Mouse (Mus musculus): ENCODE results near the gene Elf2.
"Not testable (repeated sequence)": the region's sequence is repeated elsewhere in the genome, so short reads cannot be mapped to it uniquely, and the experiment has no call there.

Gene Elf2

GRCm38 (mm10) chr3:51359558-51360307, 19.3 kb upstream of the Elf2 start:
- no peak for DNase-seq (ENCODE audit: low read depth, low spot score)

DNA sequence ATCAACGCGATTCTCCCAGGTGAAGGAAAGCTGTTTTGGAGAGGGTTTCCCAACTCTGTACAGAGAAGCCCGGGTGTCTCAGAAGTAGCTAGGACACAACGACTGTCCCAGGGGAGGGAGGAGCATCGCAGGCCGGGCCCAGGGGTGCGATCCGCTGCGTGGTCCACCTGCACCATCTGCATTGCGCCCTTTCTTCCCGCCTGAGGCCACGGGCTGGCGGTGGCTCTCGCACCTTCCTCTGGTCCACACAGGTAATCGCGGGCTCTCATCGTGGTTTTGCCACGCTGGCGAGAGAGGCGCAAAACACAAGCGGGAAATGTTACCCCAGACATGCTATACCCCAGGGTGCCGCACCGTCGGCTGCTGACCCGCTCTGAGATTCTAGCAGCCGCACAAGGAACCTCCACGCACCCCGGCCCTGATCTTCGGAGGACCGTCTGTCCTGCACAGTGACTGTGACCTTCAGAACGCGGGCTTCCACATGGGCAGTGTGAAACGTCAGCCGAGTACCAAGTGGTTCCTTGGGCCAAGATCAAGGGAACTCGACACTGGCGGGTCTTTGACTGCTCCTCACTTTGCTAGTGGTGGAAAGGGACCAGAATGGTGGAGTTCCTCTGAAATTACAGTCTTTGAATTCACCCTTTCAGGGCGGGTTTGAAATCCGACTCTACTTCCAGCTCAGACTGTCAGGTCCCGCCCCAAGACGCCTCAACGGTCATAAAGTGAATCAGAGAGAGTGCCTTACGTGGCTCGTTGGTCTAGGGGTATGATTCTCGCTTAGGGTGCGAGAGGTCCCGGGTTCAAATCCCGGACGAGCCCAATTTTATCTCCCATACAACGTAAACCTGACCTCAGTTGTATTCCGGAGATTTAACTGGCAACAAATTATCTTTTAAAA, 18.4 kb upstream of the Elf2 start:
- DNase-seq (ENCODE audit: low read depth, low spot score): no peak

DNA sequence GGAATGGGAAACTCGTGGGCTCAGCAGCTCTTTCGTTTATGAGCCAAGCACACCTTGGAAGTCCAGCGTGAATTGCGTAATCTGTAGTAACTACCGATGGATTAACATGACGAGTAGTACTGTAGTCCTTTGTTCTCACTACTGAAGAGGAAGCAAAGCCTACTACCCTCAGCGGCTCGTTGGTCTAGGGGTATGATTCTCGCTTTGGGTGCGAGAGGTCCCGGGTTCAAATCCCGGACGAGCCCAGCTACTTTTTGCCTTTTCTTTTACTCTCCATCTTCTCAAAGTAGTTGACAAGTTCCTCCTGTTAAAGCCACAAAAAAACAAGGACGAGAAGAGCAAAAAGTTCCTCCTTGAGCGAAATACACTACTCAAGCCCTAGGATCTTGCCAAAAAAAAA, 17.7 kb upstream of the Elf2 start:
- no peak for DNase-seq (ENCODE audit: low read depth, low spot score)

DNA sequence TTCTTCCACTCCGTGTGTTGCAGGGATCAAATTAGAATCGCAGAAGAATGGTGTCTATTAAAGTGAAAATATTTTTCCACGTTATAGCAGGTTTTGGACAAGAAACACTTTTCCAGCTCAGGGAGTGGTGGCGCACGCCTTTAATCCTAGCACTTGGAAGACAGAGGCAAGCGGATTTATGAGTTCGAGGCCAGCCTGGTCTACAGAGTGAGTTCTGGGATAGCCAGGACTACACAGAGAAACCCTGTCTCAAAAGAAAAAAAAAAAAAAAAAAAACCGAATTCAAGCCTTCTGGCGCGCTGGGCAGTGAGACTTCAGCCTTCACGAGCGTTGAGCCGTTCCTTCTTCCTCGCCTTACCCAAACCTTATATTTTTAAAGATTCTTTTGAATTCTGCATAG, 17.2 kb upstream of the Elf2 start:
- no peak for DNase-seq (ENCODE audit: low read depth, low spot score)

- DNase-seq (ENCODE audit: low read depth, low spot score): no peak
These were observed 16.6 kb upstream of the Elf2 start for GRCm38 (mm10) chr3:51357078-51357477.

DNA sequence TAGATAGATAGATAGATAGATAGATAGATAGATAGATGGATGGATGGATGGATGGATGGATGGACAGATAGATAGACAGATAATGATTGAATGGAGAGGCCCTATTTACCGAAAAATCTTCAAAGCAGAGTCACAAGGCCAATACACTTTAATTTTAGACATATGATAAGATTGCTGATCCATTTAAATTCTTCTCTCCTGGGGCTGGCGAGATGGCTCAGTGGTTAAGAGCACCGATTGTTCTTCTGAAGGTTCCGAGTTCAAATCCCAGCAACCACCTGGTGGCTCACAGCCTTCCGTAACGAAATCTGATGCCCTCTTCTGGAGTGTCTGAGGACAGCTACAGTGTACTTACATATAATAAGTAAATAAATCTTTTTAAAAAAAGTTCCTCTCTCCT, 14.5 kb upstream of the Elf2 start:
- not testable (repeated sequence) for DNase-seq (ENCODE audit: low read depth, low spot score)

DNA sequence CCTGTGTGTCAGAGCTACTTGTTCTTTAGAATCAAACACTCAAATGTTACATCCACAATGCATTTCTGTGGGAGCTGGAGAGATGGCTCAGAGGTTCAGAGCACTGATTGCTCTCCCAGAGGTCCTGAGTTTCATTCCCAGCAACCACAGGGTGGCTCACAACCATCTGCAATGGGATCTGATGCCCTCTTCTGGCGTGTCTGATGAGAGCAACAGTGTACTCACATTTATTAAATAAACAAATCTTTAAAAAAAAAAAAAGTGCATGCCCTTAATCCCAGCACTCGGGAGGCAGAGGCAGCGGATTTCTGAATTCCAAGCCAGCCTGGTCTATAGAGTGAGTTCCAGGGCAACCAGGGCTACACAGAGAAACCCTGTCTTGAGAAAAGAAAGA, 13.6 kb upstream of the Elf2 start:
- DNase-seq (ENCODE audit: low read depth, low spot score): no peak

GRCm38 (mm10) chr3:51353325-51354033, 13.0 kb upstream of the Elf2 start:
- no peak for DNase-seq (ENCODE audit: low read depth, low spot score)

- no peak for DNase-seq (ENCODE audit: low read depth, low spot score)
These were observed 10.3 kb upstream of the Elf2 start for GRCm38 (mm10) chr3:51350806-51351205.

DNA sequence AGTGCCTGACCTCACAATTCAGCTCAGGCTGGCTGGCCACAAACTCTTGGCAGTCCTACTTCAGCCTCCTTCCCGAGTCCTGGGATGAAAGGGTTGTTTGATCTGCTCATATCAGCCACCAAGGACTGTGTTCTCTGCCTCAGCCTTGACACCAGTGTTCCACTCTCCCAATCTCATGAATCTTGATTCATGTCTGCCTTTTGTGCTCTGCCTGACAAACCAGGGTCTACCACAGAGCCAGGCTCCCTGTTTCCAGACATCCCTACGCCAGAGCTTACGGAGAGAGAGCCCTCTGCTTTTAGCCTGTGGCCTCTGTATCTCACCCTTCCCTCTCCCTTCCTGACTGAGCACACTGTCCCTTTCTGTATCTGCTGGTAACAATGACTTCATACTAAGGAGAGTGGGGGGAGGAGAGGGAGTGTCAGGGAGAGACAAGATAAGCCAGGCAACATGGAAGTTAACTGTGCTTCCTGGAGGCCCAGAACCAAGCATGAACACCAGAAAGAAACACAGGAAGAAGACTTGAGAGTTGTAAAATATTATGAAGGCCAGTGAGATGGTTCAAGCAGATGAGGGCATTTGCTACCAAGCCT, 8.3 kb upstream of the Elf2 start:
- DNase-seq (ENCODE audit: low read depth, low spot score): no peak

DNA sequence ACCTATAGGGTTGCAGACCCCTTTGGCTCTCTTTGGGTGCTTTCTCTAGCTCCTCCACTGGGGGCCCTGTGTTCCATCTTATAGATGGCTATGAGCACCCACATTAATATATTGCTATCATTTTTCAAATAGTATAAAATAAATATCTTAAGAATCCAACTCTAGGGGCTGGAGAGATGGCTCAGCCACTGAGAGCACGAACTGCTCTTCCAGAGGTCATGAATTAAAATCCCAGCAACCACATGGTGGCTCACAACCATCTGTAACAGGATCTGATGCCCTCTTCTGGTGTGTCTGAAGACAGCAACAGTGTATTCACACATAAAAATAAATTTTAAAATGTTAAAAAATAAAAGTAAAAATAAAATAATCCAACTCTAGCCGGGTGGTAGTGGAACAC, 4.6 kb upstream of the Elf2 start:
- not testable (repeated sequence) for DNase-seq (ENCODE audit: low read depth, low spot score)

DNA sequence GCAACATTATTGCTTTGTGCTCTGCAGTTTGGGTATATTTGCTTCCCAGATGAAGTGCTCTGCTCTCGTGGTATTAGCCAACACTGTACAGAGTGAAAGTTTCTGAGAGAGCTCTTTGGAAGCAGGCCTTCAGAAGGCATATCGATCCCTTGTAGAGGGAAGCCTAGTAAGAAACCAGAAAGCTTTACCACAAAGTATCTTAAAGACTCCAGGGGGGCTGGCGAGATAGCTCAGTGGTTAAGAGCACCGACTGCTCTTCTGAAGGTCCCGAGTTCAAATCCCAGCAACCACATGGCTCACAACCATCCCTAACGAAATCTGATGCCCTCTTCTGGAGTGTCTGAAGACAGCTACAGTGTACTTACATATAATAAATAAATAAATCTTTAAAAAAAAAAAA, 3.7 kb upstream of the Elf2 start:
- not testable (repeated sequence) for DNase-seq (ENCODE audit: low read depth, low spot score)

DNA sequence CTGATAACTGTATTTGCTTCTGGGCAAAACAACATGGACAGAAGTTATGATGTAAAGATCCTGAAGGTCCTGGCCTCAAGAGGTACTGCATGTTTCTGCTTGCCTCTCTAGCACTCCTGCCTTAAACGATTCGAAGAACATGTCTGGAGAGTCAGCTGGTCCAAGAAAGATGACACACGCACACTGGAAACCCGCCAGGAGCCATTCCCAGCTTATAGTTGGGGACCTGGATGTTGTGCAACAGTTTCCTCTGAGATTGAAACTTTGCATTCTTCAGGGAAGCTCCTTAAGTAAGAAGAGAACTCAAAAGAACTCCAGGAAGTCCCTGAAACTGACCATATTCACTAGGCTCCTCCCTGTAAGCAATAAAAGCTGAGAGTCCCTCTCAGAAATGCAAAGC, 2.8 kb upstream of the Elf2 start:
- no peak for DNase-seq (ENCODE audit: low read depth, low spot score)

DNA sequence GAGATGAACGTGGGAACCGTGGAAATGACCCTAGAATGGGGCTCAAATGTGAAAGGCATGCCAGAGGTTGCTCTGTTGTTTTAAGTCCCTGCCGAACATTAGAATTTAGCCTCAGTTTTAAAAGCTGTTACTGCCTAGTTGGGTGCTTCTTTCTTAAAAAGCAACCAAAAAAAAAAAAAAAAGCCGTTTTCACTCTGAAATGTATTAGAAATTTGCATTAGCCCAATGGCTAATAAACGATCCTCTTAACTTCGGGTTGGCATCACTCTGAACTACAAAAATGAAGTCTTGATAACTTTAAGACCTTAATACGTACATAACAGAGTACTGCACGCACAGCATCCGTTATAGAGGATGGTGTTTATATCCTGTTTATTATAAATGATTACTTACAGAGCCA, 1.7 kb upstream of the Elf2 start:
- DNase-seq (ENCODE audit: low read depth, low spot score): no peak

- no peak for DNase-seq (ENCODE audit: low read depth, low spot score)
These were observed 1.0 kb upstream of the Elf2 start for GRCm38 (mm10) chr3:51341268-51342081.

GRCm38 (mm10) chr3:51339734-51340551, 520 bp downstream of the Elf2 start:
- DNase-seq (ENCODE audit: low read depth, low spot score): no peak

GRCm38 (mm10) chr3:51339378-51339733, 1.1 kb downstream of the Elf2 start:
- DNase-seq (ENCODE audit: low read depth, low spot score): no peak

DNA sequence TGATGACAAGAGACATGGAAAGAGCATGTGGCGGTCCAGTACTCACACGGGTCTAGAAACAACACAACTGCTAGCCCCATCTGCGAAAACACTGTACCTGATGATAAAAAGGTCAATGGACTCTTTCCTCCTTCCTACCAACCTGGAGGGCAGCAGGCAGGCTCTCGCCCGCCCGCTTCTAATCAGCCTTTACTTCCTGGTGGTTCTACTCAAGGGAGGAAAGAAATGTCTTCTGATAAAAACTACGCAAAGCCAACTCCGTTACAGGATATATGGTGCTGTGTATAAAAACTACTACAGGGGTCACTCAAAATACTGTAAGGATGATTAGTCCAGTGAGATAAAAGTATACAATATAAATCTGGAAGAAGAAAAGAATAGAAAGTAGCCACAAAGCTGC, 5.1 kb downstream of the Elf2 start:
- no peak for DNase-seq (ENCODE audit: low read depth, low spot score)

DNA sequence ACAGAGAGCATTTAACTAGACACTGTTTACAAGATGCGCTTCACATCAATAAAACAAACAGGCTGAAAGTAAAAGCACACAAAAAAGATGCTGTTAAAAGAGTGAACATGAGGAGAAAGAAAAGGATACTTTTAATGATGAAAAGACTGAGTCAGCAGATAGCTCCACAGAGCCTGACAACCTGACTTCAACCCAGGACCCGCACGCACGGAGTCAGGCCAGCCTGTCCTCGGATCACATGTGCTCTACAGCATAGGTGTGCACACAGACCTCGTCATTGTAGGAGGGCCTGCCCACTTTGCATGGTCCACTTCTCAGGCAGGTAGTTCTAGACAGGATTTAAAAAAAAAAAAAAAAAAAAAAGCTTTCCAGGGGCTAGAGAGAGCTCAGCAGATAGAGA, 6.5 kb downstream of the Elf2 start:
- DNase-seq (ENCODE audit: low read depth, low spot score): no peak

DNA sequence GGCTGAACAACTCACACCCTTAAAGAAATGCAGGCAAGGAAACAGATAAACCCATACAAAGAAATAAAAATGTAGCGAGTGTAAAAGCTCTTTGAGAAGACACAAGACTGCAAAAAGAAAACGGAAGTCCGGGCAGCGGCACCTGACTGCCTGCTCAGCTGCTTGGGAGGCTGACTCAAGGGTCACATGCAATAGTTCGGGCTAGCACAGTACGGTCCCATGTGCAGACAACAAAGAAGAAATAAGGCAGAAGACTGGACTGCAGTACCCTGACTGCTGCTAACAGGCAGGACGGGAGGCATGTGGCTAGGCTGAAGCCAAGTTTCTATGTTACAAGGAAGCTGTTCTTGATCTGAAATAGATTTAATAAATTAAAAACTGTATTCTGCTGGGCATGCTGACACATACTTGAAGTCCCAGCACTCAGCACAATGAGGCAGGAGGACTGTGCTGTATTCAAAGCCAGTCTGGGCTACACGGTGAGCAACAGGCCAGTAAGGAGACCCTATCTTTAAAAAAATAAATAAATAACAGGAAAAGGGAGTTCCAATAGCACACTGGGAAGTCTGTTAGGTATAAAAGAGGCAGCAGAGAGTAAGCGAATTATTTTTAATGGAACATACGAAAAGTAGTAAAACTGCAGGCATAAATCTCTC, 7.1 kb downstream of the Elf2 start:
- no peak for DNase-seq (ENCODE audit: low read depth, low spot score)
